10 mouse cellular contexts compared by ENCODE assay signal in the genomic region with DNA sequence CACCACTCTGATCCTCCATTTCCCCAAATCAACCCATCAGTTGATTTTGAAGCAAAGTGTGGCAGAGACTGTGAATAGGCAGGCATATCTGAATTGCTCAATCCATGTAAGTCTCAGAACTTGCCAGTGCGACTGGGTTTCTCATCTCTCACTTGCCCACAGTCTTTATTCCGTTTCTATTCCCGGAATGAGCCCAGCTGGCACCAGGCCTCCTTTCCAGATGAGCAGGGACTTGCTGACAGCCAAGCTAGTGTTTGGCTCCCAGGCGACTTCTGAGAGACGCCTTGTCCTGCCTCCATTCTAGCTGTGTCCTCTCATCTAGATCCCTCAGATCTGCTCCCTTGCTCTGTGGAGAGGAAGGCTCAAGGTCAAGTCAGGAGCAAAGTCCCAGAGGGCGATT. TPM values are rescaled to one million over a fixed set of nuclear protein-coding genes. Genes with fewer than 3 reads are reported as not detected.
DNase-seq lines count a peak whose midpoint lies in the region; ATAC-seq and TF ChIP-seq lines count a peak whose summit lies in the region.
"Had no signal": no experiment of that assay in that cellular context is flagged by ENCODE, and none has a peak within 500 bp of the region (broad histone marks: within the 10 kb centered on the region; RNA-seq: fewer than 3 reads in every experiment).

No protein-coding gene starts in this region.

- no peaks in the 10 kb centered on the region for H3K27me3 ChIP-seq in liver, adult 2 months (ENCODE audit: control insufficient read depth, insufficient read depth, low read length)
- H3K27me3 ChIP-seq in forebrain, embryonic 12.5 days = no peaks in the 10 kb centered on the region
- H3K27me3 ChIP-seq: forebrain, embryonic 13.5 days had no signal

- no peaks in the 10 kb centered on the region for H3K36me3 ChIP-seq in liver, adult 2 months (ENCODE audit: control insufficient read depth, insufficient read depth, low read length)
- no peaks in the 10 kb centered on the region for H3K36me3 ChIP-seq in forebrain, embryonic 12.5 days (replicated peaks)

- H3K9me3 ChIP-seq in forebrain, embryonic 12.5 days = peaks cover 8% of the 10 kb centered on the region

- no peak for TF ChIP-seq POLR2A in liver, adult 2 months (IDR thresholded peaks at IDR 0.05; ENCODE audit: extremely low read depth, insufficient read depth, low read length)

- DNase-seq in liver, adult 2 months (ENCODE audit: extremely low read depth, low read depth, low spot score) = peak; percentile 18
- no peak for DNase-seq in liver
- peak; percentile 81 for DNase-seq in gastrocnemius, adult 2 months
- DNase-seq in layer of hippocampus, postnatal 10 days (ENCODE audit: low spot score in 2 of 2) = peak; percentile 51 to 67
- peak; percentile 73 to 88 for DNase-seq in right cerebral cortex, postnatal 36 days (ENCODE audit: low spot score in 2 of 2)
- DNase-seq in kidney, postnatal 4 days = no peak
- no peak for DNase-seq in ovary, postnatal 14 days (ENCODE audit: low spot score)

- no peaks in the 10 kb centered on the region for H3K79me2 ChIP-seq in liver, adult 2 months (ENCODE audit: control insufficient read depth, insufficient read depth, low read length)

- H3K27ac ChIP-seq in liver, adult 2 months (replicated peaks; ENCODE audit: insufficient read depth, low read depth, low read length) = no peak overlapping the region
- H3K27ac ChIP-seq in gastrocnemius, adult 2 months = peak overlapping the region; percentile 49; the same call in 1 of the 2 replicates
- no peak overlapping the region for H3K27ac ChIP-seq in forebrain, embryonic 12.5 days
- H3K27ac ChIP-seq: forebrain, embryonic 13.5 days had no signal

- no peak overlapping the region for H3K9ac ChIP-seq in liver, adult 2 months (ENCODE audit: low read depth, low read length)
- no peak overlapping the region for H3K9ac ChIP-seq in forebrain, embryonic 12.5 days
- H3K9ac ChIP-seq: forebrain, embryonic 13.5 days had no signal

- no peak for TF ChIP-seq CTCF in liver, adult 2 months (IDR thresholded peaks at IDR 0.05; ENCODE audit: low read depth, low read length)
- TF ChIP-seq CTCF in gastrocnemius, adult 2 months (IDR thresholded peaks at IDR 0.05) = no peak

- no peak for ATAC-seq in forebrain, embryonic 12.5 days (ENCODE audit: low FRiP score)
- ATAC-seq: forebrain, embryonic 13.5 days had no signal

- 78% methylated on average over 6 of the region's 6 CpGs for WGBS in liver, adult 2 months
- 78% methylated on average over 6 of the region's 6 CpGs for WGBS in forebrain, embryonic 12.5 days

- H3K4me2 ChIP-seq in forebrain, embryonic 12.5 days = no peak overlapping the region
- H3K4me2 ChIP-seq: forebrain, embryonic 13.5 days had no signal

- no peak overlapping the region for H3K4me3 ChIP-seq in liver, adult 2 months (ENCODE audit: insufficient read depth, low read depth, low read length)
- H3K4me3 ChIP-seq in gastrocnemius, adult 2 months = no peak overlapping the region
- H3K4me3 ChIP-seq in forebrain, embryonic 12.5 days (replicated peaks) = no peak overlapping the region
- H3K4me3 ChIP-seq: forebrain, embryonic 13.5 days had no signal

- intact Hi-C loops in gastrocnemius, adult 2 months (cut with DNase I) = no loop called here

- H3K4me1 ChIP-seq in liver, adult 2 months (ENCODE audit: control insufficient read depth, insufficient read depth, low read length) = no peaks in the 10 kb centered on the region
- H3K4me1 ChIP-seq in forebrain, embryonic 12.5 days = peaks cover 7% of the 10 kb centered on the region; the same call in 1 of the 2 replicates
- H3K4me1 ChIP-seq: forebrain, embryonic 13.5 days had no signal

RNA-seq across cellular contexts. Expression of a gene that starts 11.9 kb away (rescaled TPM):
- not detected in 2 replicates for total RNA-seq in liver, adult 2 months (2014; rRNA removed)
- polyA plus RNA-seq in liver, adult 2 months (2012; rRNA removed) = not detected in 2 replicates
- total RNA-seq in gastrocnemius, adult 2 months (2021) = not detected
- total RNA-seq in layer of hippocampus, postnatal 10 days (2021) = not detected
- polyA plus RNA-seq in forebrain, embryonic 12.5 days (2016; fragmentation: Nextera tagmentation; extraction: Ambion mirVana) = not detected in 2 replicates
- total RNA-seq: layer of hippocampus, postnatal 25 days had no signal
- polyA plus RNA-seq: forebrain, embryonic 13.5 days had no signal

RNA-seq across cellular contexts. Expression of a gene that starts 33.7 kb away (rescaled TPM):
- total RNA-seq in liver, adult 2 months (2014; rRNA removed) = 141 and 147 TPM in 2 replicates
- polyA plus RNA-seq in liver, adult 2 months (2012; rRNA removed) = 67.4 and 109 TPM in 2 replicates
- 10 to 100 TPM; 33.0 to 55.3 TPM for total RNA-seq in gastrocnemius, adult 2 months (2021)
- total RNA-seq in layer of hippocampus, postnatal 10 days (2021) = 100 to 1,000 TPM in 1 of 2 experiments, 10 to 100 TPM in 1; 94.7 to 102 TPM
- 30.6 and 39.1 TPM in 2 replicates for polyA plus RNA-seq in forebrain, embryonic 12.5 days (2016; fragmentation: Nextera tagmentation; extraction: Ambion mirVana)

Comparison
In these comparisons a context has a peak if more than half of its experiments do, and no peak if none do; other contexts are left out.
1. DNase-seq: peak in liver, adult 2 months (single experiment), gastrocnemius, adult 2 months (single experiment), layer of hippocampus, postnatal 10 days (2 of 2) and right cerebral cortex, postnatal 36 days (2 of 2); none in liver (single experiment), kidney, postnatal 4 days (0 of 2) and ovary, postnatal 14 days (single experiment).